Mouse (Mus musculus) adrenal gland, adult 2 months (tissue): ENCODE data around the gene Olfr888. TPM values are rescaled to one million over a fixed set of nuclear protein-coding genes. Genes with fewer than 3 reads are reported as not detected.

Source experiments
- DNase-seq: peaks from one replicate; pipeline ENCODE4 v3.0.0; 2021
- long read RNA-seq: library from polyadenylated mRNA; stranded (forward); transcript quantifications from one replicate; pipeline ENCODE4 v2.0.0, GENCODE M21; 2021
- polyA plus RNA-seq: library from polyadenylated mRNA; depleted of rRNA; stranded (reverse); fragments of >200 nt; gene quantifications from 2 replicates; pipeline ENCODE4 v1.2.3, GENCODE M21; 2012; rRNA removed
- total RNA-seq, 2 experiments: library from RNA; stranded (reverse); gene quantifications; 2 replicates each; pipeline ENCODE4 v1.2.3; 2021

Gene Olfr888
- not detected for total RNA-seq
- not detected in 2 replicates for polyA plus RNA-seq
- long read RNA-seq, result 0 reads

GRCm38 (mm10) chr9:38107828-38108227, at the start of gene Olfr888:
Olfr888 (plus strand) TSS chr9:38108128.
- no peak for DNase-seq

DNA sequence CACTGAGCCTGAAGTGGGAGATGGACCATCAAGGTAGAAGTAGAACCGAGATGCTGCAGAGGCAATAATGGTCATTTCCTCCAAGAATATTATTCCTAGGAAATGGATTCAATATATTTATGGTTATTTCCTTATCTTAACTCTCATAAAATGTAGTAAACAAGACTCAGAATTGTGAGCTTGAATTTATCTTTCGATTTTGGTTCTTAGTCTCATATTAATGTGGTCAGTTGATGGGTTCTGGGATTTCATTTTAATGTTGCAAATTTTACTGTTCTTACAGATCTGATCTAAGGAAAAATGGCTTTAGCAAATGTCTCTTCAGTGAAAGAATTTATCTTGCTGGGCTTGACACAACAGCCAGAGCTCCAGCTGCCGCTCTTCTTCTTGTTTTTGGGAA, 46.9 kb upstream of the Olfr888 start, which contains the start of gene Olfr885:
Olfr885 (plus strand) TSS at position 301 of the 400 bp plus-strand sequence.
- no peak for DNase-seq

DNA sequence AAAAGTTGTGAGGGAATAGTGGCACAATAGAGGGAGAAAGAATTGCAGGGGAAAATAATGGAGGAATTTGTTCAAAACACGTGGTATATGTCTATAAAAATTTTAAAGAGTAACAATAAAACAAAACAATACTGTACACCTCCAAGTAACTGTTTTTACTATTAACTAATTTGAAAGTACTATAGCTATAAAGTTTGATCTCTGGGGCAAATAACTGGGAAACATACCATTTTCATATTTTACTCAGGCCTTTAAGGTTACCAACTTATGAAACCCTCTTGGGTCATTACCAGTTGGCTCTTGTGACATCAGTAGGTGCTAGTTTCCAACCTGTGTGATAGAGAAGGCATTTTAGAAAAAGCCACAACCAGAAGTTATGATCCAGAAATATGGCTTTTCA, 24.2 kb upstream of the Olfr888 start, which contains the start of gene Olfr887:
Olfr887 (plus strand) TSS at position 301 of the 400 bp plus-strand sequence.
- no peak for DNase-seq

- no peak for DNase-seq
Measured at GRCm38 (mm10) chr9:38114898-38115297, 7.0 kb downstream of the Olfr888 start, which contains the start of gene Olfr889. Olfr889 (plus strand) TSS chr9:38115198.

DNA sequence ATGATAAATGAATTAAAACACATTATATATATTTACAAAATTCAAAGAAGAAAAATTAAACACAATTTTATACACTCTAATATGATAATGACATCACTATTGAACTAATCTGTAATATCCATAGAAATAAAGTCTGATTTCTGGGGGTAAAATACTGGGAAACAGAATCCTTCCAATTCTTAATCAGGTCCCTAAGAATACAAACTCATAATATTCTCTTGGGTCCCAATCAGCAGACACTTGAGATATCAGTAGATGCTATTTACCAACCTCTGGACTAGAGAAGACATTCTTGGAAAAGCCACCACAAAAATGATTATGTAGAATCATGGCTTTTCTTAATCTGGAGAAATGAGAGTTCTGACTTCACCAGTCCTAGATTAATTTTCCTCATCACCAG, 34.3 kb downstream of the Olfr888 start, which contains the start of gene Olfr890:
Olfr890 (plus strand) TSS at position 301 of the 400 bp plus-strand sequence.
- DNase-seq, result no peak

Other genes starting within 250 kb of the Olfr888 start
- not detected for gene Olfr145, start 211.4 kb upstream of the Olfr888 start, total RNA-seq
- gene Olfr145, start 211.4 kb upstream of the Olfr888 start, polyA plus RNA-seq, result not detected in 2 replicates
- gene Olfr878, start 190.3 kb upstream of the Olfr888 start, total RNA-seq, result not detected
- gene Olfr878, start 190.3 kb upstream of the Olfr888 start, polyA plus RNA-seq, result not detected in 2 replicates
- gene Olfr881, start 116.3 kb upstream of the Olfr888 start, total RNA-seq, result not detected
- gene Olfr881, start 116.3 kb upstream of the Olfr888 start, polyA plus RNA-seq, result not detected in 2 replicates
- gene Olfr883, start 82.3 kb upstream of the Olfr888 start, total RNA-seq, result not detected
- gene Olfr883, start 82.3 kb upstream of the Olfr888 start, polyA plus RNA-seq, result not detected in 2 replicates
- gene Olfr884, start 61.6 kb upstream of the Olfr888 start, total RNA-seq, result not detected
- not detected in 2 replicates for gene Olfr884, start 61.6 kb upstream of the Olfr888 start, polyA plus RNA-seq
- not detected for gene Olfr885, start 46.8 kb upstream of the Olfr888 start, total RNA-seq
- gene Olfr885, start 46.8 kb upstream of the Olfr888 start, polyA plus RNA-seq, result not detected in 2 replicates
- not detected for gene Olfr887, start 24.1 kb upstream of the Olfr888 start, total RNA-seq
- gene Olfr887, start 24.1 kb upstream of the Olfr888 start, polyA plus RNA-seq, result not detected in 2 replicates
- under 1 TPM; 0.17 to 0.28 TPM for gene Olfr889, start 7.1 kb downstream of the Olfr888 start, total RNA-seq
- not detected in 2 replicates for gene Olfr889, start 7.1 kb downstream of the Olfr888 start, polyA plus RNA-seq
- gene Olfr890, start 34.4 kb downstream of the Olfr888 start, total RNA-seq, result not detected
- gene Olfr890, start 34.4 kb downstream of the Olfr888 start, polyA plus RNA-seq, result not detected in 2 replicates
- gene Olfr891, start 72.7 kb downstream of the Olfr888 start, total RNA-seq, result not detected
- gene Olfr891, start 72.7 kb downstream of the Olfr888 start, polyA plus RNA-seq, result not detected in 2 replicates
- gene Olfr893, start 100.2 kb downstream of the Olfr888 start, total RNA-seq, result not detected
- not detected in 2 replicates for gene Olfr893, start 100.2 kb downstream of the Olfr888 start, polyA plus RNA-seq
- not detected for gene Olfr894, start 109.9 kb downstream of the Olfr888 start, total RNA-seq
- gene Olfr894, start 109.9 kb downstream of the Olfr888 start, polyA plus RNA-seq, result not detected in 2 replicates
- not detected for gene Olfr143, start 144.6 kb downstream of the Olfr888 start, total RNA-seq
- not detected in 2 replicates for gene Olfr143, start 144.6 kb downstream of the Olfr888 start, polyA plus RNA-seq
- not detected for gene Olfr895, start 159.7 kb downstream of the Olfr888 start, total RNA-seq
- gene Olfr895, start 159.7 kb downstream of the Olfr888 start, polyA plus RNA-seq, result not detected in 2 replicates
- not detected for gene Olfr896-ps1, start 183.0 kb downstream of the Olfr888 start, total RNA-seq
- gene Olfr896-ps1, start 183.0 kb downstream of the Olfr888 start, polyA plus RNA-seq, result not detected in 2 replicates
- not detected for gene Olfr25, start 220.9 kb downstream of the Olfr888 start, total RNA-seq
- not detected in 2 replicates for gene Olfr25, start 220.9 kb downstream of the Olfr888 start, polyA plus RNA-seq
- gene Olfr898, start 240.3 kb downstream of the Olfr888 start, total RNA-seq, result not detected
- not detected in 2 replicates for gene Olfr898, start 240.3 kb downstream of the Olfr888 start, polyA plus RNA-seq